Mouse (Mus musculus) bone marrow, adult 2 months (tissue): ENCODE data around the gene Wdr62. TPM values are rescaled to one million over a fixed set of nuclear protein-coding genes. Genes with fewer than 3 reads are reported as not detected.
A peak's percentile ranks its signal among the peaks of the same experiment; 100 is the strongest.
"Not testable (repeated sequence)": the region's sequence is repeated elsewhere in the genome, so short reads cannot be mapped to it uniquely, and the experiment has no call there.

Source experiments
- H3K27ac ChIP-seq: fragments of 200-500 bp; 2 replicates; pipeline ENCODE4 v1.5.1; 2012; ENCODE audit warnings: low read depth, mild to moderate bottlenecking, control low read depth, inconsistent platforms, low read length; ENCODE audit not compliant: control insufficient read depth, poor library complexity, insufficient read depth
- H3K4me1 ChIP-seq: fragments of 200-500 bp; 2 replicates; pipeline ENCODE4 v1.6.1; 2011; ENCODE audit warnings: low read length; ENCODE audit not compliant: control insufficient read depth, insufficient read depth
- H3K4me3 ChIP-seq: fragments of 200-500 bp; replicated peaks from 2 replicates; pipeline ENCODE3; 2011; ENCODE audit warnings: mild to moderate bottlenecking, low read depth, low read length, control low read depth; ENCODE audit not compliant: control insufficient read depth
- CTCF ChIP-seq: fragments of 200-500 bp; IDR thresholded peaks from 2 replicates; pipeline ENCODE4 v1.5.1; 2011; ENCODE audit warnings: low read length, control low read depth; ENCODE audit not compliant: control insufficient read depth, insufficient read depth
- POLR2A ChIP-seq: fragments of 200-500 bp; IDR thresholded peaks from 2 replicates; pipeline ENCODE4 v1.6.1; 2011; ENCODE audit warnings: low read depth, mild to moderate bottlenecking, control low read depth, low read length, borderline replicate concordance; ENCODE audit not compliant: control insufficient read depth
- WGBS: fragments of 180-500 bp; shearing (Covaris S2); methylation state at CpG from one replicate; pipeline ENCODE4 v1.1.7; 2018; 5-methylcytosine and 5-hydroxymethylcytosine counted together
- polyA plus RNA-seq: library from polyadenylated mRNA; stranded (reverse); fragments of >200 nt; gene quantifications from 2 replicates; pipeline ENCODE4 v1.2.4, GENCODE M21; 2011; ENCODE audit warnings: low replicate concordance; ENCODE audit not compliant: missing spikeins, insufficient read depth, insufficient read length

Wdr62 gene
- polyA plus RNA-seq, 1 experiment: 45.3 TPM

DNA sequence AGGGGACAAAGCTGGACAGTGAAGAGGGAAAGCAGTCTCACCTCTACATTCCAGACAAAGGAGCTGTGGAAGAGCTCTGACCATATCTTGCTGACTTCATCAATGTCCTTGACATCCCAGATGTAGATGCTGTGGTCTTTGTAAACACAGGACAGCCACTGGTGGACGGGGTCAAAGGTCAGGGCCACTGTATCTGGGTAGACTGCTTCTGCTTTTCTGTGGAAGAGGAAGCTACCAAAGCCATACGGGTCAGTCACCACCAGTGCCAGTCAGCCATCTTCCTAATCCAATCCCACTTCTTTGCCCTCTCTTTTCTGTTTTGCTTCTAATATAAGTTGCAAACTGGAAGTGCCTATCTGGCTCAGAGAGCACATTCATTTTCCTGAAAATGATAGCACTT, 15.2 kb downstream of the Wdr62 start:
- no peak for TF ChIP-seq POLR2A
- no peak for TF ChIP-seq CTCF
- no peaks in the 10 kb centered on the region for H3K4me1 ChIP-seq
- WGBS: 56% methylated on average over 2 of the region's 2 CpGs
- H3K4me3 ChIP-seq: no peak overlapping the region
- H3K27ac ChIP-seq: no peak overlapping the region

DNA sequence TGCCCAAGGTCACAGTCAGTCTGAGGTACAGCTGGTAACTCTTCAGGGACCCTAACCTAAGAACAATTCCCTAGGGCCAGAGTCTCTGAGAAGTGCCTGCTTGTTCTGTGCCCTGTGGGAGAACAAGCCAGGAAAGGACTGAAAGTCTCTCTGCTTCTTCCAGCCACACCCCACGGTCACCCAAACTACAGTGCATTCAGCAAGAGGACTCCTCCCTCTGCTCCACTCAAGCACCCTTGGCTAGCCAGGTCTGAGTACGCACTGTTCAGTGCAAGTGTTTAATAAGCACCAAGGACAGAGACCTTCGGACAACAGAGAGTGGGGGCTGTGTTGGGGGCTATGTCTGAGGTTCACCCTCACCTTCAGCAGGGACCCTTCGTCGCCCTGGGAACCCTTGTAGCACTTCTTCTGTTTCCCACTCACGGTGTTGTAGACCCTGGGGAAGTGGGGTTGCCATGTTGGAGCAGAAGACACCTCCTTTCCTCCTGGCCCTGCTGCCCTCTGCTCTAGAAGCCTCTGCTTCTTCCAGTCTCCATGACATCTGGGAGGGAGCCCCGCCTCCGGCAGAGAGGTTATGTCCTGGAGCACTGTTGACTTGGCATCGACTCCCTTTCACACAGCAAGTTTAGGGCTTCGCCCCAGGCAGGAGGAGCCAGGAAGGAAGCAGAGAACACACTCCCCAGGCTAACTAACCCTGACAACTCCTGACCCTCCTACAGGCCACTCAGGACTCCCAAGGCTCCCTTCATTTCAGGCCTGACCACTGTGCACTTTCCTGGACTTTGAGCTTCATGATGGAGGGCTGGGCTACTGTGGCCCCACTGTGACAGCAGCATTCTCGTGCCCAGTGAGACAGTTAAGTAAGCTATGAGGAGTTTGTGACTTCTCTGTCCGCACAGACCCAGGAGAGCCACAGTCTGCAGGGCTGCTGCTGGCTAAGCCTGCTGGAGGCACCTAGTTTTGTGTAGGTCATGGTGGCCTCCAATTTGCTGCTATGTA, 28.0 kb downstream of the Wdr62 start:
- Histone ChIP-seq H3K4me3 (no peak overlapping the region), H3K4me1 (no peaks in the 10 kb centered on the region), H3K27ac (no peak overlapping the region)
- WGBS: 89% methylated on average over 12 of the region's 12 CpGs
- TF ChIP-seq CTCF (no peak), POLR2A (no peak)

DNA sequence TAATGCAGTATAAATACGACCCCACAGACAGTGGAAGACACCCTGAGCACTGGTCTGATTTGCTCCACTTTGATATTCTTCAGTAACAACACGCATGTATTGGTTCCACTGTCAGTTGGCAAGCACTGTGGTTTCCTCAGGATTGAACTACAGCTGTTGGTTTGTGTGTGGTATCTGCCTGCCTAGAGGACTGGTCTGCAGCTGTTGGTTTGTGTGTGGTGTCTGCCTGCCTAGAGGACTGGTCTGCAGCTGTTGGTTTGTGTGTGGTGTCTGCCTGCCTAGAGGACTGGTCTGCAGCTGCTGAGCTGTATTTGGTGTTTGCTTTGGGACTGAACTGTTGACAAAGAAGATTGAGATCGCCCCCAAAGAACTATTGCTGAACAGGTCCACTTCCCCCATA, 42.8 kb downstream of the Wdr62 start:
- H3K4me3 ChIP-seq, H3K4me1 ChIP-seq, H3K27ac ChIP-seq: not testable (repeated sequence)
- 84% methylated on average over 3 of the region's 3 CpGs for WGBS

DNA sequence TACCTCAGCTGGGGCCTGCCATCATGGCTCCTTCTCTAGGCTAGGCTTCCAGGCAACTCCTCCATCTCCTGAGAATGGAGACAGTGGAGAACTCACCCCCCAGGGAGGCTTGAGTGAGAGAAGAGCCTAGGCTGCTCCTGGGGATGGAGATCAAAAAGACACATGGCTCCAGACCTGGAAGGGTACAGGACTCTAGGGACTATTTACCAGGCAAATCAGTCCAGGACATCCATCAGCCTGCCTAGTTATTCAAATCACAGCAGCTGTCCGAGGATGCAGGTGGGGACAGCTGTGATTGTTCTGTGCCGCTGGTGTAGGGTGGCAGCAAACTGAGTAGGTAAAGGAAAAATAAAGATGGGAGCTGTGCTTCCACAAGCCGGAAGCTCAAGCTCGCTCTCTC, 44.6 kb downstream of the Wdr62 start, which contains the start of gene Ovol3:
Gene Ovol3 (minus strand): TSS at position 101 of the 400 bp plus-strand sequence.
- no peak within 1 kb of the TSS for H3K4me3 ChIP-seq
- H3K4me1 ChIP-seq: peaks cover 1% of the 10 kb centered on the region; the same call in 1 of the 2 replicates
- TF ChIP-seq CTCF (no peak), POLR2A (no peak)
- 84% methylated on average over 4 of the region's 4 CpGs for WGBS
- no peak within 1 kb of the TSS for H3K27ac ChIP-seq

DNA sequence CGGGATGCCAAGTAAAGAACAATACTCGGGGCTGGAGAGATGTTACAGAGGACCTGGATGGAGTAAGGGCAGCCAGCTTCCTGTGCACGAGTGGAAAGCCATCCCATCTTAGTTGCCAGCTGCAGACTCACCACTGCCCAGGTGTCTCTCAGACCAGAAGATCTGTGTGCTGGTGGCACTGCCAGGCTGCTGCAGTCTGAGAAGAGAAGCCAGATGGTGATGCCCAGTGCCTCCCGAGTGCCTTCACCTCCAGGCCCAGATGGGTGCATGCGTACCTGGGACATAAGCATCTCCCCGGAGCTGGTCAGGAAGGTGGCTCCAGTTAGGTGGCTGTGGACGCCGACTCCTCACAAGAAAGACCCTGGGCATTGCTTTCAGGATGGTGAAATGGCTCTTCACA, 45.1 kb downstream of the Wdr62 start:
- no peak overlapping the region for H3K27ac ChIP-seq
- H3K4me1 ChIP-seq: peaks cover 1% of the 10 kb centered on the region; the same call in 1 of the 2 replicates
- TF ChIP-seq CTCF (no peak), POLR2A (no peak)
- 84% methylated on average over 8 of the region's 8 CpGs for WGBS
- no peak overlapping the region for H3K4me3 ChIP-seq

DNA sequence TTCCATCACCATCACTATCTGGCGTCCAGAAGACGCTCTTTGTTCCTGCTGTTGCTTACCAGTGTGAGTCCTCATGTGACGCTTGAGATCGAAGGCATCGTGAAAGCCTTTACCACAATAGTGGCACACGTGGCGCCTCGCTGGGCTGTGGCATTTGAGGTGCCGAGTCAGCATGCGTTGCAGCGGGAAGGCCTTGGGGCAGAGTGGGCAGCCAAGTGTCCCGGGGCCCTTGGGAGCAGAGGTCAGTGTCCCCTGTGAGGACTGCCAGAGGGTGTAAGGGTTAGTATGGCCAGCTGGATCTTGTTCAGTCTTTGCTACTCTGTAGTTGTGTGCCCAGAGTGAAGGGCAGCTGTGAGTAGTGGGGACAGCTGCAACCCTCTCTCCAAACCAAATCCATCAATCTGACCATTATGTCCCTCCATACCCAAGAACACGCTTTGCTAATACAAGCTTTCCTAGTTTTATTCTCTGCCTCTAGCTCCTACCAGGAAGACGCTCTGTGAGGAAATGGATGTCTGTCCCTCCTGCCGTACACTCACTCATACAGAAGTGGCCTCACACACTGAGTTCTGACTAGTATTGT, 45.9 kb downstream of the Wdr62 start:
- Histone ChIP-seq H3K4me3 (no peak overlapping the region), H3K4me1 (peaks cover 1% of the 10 kb centered on the region; the same call in 1 of the 2 replicates), H3K27ac (no peak overlapping the region)
- WGBS: 89% methylated on average over 15 of the region's 15 CpGs
- TF ChIP-seq POLR2A: no peak
- no peak for TF ChIP-seq CTCF

DNA sequence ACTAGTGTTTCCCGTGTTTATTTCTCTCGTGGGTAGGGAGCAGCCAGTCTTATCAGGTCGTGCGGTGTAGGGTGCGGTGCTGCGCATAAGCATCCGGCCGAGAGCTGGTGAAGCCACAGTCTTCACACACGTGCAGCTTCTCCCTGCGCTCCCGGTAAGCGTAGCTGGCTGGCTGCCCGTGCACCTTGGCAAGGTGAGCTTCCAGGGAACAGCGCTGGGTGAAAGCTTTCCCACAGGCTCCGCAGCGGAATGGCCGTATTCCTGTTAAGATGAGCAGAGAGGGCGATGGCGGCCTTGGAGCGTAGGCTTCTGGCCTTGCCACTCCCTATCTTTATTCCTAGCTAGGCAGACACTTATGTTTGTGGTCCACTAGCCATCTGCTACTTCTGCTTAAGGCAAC, 46.8 kb downstream of the Wdr62 start:
- 87% methylated on average over 20 of the region's 20 CpGs for WGBS
- H3K4me1 ChIP-seq: peaks cover 1% of the 10 kb centered on the region; the same call in 1 of the 2 replicates
- no peak overlapping the region for H3K4me3 ChIP-seq
- TF ChIP-seq CTCF (no peak), POLR2A (no peak)
- no peak overlapping the region for H3K27ac ChIP-seq

DNA sequence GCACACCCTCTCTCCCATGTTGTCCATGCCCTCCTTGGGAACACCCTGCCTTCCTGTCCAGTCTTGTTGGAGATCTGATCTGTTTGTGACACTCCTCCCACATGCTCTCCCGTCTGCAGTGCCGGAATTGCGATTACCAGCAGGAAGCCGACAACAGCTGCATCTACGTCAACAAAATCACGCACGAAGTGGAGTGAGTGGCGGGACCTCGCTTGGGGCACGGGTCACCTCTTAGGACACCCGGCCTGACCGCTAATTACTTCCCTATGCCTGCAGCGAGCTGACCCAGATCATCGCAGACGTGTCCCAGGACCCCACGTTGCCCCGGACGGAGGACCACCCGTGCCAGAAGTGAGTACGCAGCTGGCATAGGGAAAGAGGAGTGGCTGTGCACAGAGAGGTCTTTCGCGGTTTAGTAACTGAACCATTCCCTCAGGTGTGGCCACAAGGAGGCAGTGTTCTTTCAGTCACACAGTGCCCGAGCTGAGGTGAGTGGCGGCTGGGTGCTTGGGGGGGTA, 47.5 kb downstream of the Wdr62 start:
- Histone ChIP-seq H3K4me1 (peaks cover 1% of the 10 kb centered on the region; the same call in 1 of the 2 replicates), H3K4me3 (peak overlapping the region; percentile 71), H3K27ac (peak overlapping the region; percentile 30)
- 3% methylated on average over 24 of the region's 24 CpGs for WGBS
- peak; percentile 57 for TF ChIP-seq CTCF
- no peak for TF ChIP-seq POLR2A
